Mouse (Mus musculus): ENCODE measurements around the gene Slfn14. TPM values are rescaled to one million over a fixed set of nuclear protein-coding genes. Genes with fewer than 3 reads are reported as not detected.
"Not testable (repeated sequence)": the region's sequence is repeated elsewhere in the genome, so short reads cannot be mapped to it uniquely, and the experiment has no call there.

Slfn14 gene
- 1.4 and 1.7 TPM in 2 replicates for polyA plus RNA-seq (2015; fragmentation: Nextera tagmentation; extraction: Ambion mirVana)

DNA sequence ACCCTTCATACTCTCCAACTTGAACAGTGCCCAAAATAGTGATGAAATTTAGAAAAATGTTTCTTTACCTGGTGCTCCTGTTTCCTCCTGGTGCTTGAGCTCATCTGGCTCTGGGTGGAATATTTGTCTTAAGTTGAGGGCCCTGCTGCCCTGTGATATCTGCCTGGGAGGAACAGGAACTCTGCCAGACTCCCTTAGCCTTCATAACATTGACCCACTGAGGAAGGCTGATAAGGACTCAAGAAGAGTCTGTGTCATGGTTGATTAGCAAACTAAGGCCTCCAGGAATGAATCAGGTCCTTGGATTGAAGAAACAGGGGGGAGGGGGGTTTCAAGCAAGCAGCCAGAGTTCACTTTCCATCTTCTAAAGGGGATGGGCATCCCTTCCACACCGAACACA is at the start of gene Slfn14:
Gene Slfn14 (minus strand): TSS at position 161 of the 400 bp plus-strand sequence.
- 60% methylated on average over 1 of the region's 1 CpGs for WGBS
- H3K9ac ChIP-seq (ENCODE audit: low read length) = no peak within 1 kb of the TSS
- H3K4me1 ChIP-seq (ENCODE audit: control insufficient read depth, insufficient read depth, low read length) = peaks cover 3% of the 10 kb centered on the region; the same call in 1 of the 2 replicates
- no peaks in the 10 kb centered on the region for H3K36me3 ChIP-seq (ENCODE audit: control insufficient read depth, insufficient read depth, low read length)
- H3K27ac ChIP-seq (ENCODE audit: low read length) = no peak within 1 kb of the TSS
- H3K4me2 ChIP-seq (ENCODE audit: low read depth, low read length) = no peak within 1 kb of the TSS
- no peak for ATAC-seq (ENCODE audit: insufficient read depth, low FRiP score)
- no peaks in the 10 kb centered on the region for H3K9me3 ChIP-seq (replicated peaks; ENCODE audit: control insufficient read depth, low read length)
- no peaks in the 10 kb centered on the region for H3K27me3 ChIP-seq (ENCODE audit: control insufficient read depth, insufficient read depth, low read length)
- H3K4me3 ChIP-seq (replicated peaks; ENCODE audit: low read length) = no peak within 1 kb of the TSS

DNA sequence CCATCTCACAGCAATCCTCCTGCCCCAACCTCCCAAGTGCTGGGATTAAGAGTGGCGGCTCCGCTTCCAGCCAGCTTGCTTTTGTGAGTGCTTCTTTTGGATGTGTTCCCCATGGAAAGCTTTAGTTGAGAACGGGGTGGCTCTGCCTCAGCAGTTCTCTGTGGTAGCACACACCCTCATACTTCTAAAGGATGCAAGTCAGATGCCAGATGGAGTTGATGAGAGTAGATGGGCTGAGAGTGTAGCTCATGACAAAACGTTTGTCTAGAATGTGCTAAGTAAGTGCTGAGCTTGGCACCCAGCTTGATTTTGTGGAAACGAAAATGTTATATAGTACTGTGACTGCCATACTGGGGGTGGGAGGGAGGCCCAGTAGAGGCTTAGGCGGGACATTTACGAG is 49.3 kb upstream of the Slfn14 start:
- H3K27me3 ChIP-seq (ENCODE audit: control insufficient read depth, insufficient read depth, low read length) = no peaks in the 10 kb centered on the region
- no peak overlapping the region for H3K4me2 ChIP-seq (ENCODE audit: low read depth, low read length)
- no peak for ATAC-seq (ENCODE audit: insufficient read depth, low FRiP score)
- H3K4me1 ChIP-seq (ENCODE audit: control insufficient read depth, insufficient read depth, low read length) = no peaks in the 10 kb centered on the region
- no peak overlapping the region for H3K27ac ChIP-seq (ENCODE audit: low read length)
- WGBS = 90% methylated on average over 7 of the region's 7 CpGs
- H3K9ac ChIP-seq (ENCODE audit: low read length) = no peak overlapping the region
- no peaks in the 10 kb centered on the region for H3K9me3 ChIP-seq (replicated peaks; ENCODE audit: control insufficient read depth, low read length)
- peaks cover 10% of the 10 kb centered on the region; the same call in 1 of the 2 replicates for H3K36me3 ChIP-seq (ENCODE audit: control insufficient read depth, insufficient read depth, low read length)
- H3K4me3 ChIP-seq (replicated peaks; ENCODE audit: low read length) = no peak overlapping the region

DNA sequence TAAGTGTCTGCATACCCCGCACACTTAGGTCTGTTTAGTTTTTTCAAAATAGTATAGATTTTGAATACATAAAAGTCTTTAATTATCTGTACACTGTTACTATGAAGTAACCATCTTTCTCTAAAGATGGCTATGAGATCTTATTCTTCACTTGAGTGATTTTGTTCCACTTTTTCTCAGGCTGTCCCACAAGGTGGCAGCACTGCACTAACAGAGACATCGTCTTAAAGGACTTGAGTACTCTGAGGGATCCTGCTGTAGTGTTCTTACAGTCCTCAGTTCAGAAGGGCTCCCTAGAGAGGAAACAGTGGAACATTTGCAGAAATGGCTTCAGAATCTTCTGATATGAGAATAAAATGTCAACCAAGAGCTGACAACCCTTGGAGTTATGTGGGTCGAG is 40.9 kb upstream of the Slfn14 start:
- Histone ChIP-seq H3K4me2 (ENCODE audit: low read depth, low read length) (no peak overlapping the region), H3K9ac (ENCODE audit: low read length) (no peak overlapping the region), H3K27me3 (ENCODE audit: control insufficient read depth, insufficient read depth, low read length) (no peaks in the 10 kb centered on the region), H3K9me3 (replicated peaks; ENCODE audit: control insufficient read depth, low read length) (no peaks in the 10 kb centered on the region), H3K4me3 (replicated peaks; ENCODE audit: low read length) (no peak overlapping the region), H3K27ac (ENCODE audit: low read length) (no peak overlapping the region), H3K4me1 (ENCODE audit: control insufficient read depth, insufficient read depth, low read length) (no peaks in the 10 kb centered on the region), H3K36me3 (ENCODE audit: control insufficient read depth, insufficient read depth, low read length) (peaks cover 8% of the 10 kb centered on the region; the same call in 1 of the 2 replicates)
- no peak for ATAC-seq (ENCODE audit: insufficient read depth, low FRiP score)
- WGBS = 57% methylated on average over 3 of the region's 3 CpGs

DNA sequence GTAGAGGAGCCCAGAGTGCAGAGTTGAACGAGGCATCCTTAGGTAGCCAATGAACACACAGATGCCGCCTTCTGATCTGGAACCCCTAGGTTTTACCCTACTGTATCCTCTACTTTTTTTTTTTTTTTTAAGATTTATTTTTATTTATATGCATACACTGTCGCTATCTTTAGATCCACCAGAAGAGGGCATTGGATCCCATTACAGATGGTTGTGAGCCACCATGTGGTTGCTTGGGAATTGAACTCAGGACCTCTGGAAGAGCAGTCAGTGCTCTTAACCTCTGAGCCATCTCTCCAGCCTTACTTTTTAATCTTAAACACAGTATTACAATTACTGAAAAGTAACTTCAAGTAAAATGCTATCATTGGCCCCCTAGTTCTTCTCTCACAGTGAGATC is 40.2 kb upstream of the Slfn14 start:
- H3K27me3 ChIP-seq (ENCODE audit: control insufficient read depth, insufficient read depth, low read length); H3K9ac ChIP-seq (ENCODE audit: low read length); H3K4me2 ChIP-seq (ENCODE audit: low read depth, low read length); H3K27ac ChIP-seq (ENCODE audit: low read length); H3K9me3 ChIP-seq (replicated peaks; ENCODE audit: control insufficient read depth, low read length); H3K4me3 ChIP-seq (replicated peaks; ENCODE audit: low read length); H3K4me1 ChIP-seq (ENCODE audit: control insufficient read depth, insufficient read depth, low read length); ATAC-seq (ENCODE audit: insufficient read depth, low FRiP score): not testable (repeated sequence)
- WGBS = 86% methylated on average over 3 of the region's 3 CpGs
- peaks cover 13% of the 10 kb centered on the region for H3K36me3 ChIP-seq (ENCODE audit: control insufficient read depth, insufficient read depth, low read length)

DNA sequence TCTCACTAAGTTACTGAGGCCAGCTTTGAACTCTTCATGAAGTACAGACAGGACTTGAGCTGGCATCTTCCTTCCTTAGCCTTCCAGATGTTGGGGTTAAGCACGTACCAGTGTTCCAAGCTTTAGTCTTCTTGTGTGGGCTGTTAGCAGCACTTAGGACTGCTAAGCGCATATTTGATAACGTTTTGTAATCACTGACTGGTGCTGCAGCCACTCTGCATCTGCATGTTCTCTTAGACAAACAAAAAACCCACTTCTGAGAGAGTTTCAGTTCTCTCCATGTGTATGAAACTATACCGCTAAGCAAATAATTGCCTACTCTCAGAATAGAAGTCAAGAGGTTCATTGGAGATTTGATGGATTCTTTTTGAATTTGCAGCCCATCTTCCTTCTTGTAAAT is 32.5 kb upstream of the Slfn14 start:
- H3K36me3 ChIP-seq (ENCODE audit: control insufficient read depth, insufficient read depth, low read length) = peaks cover 14% of the 10 kb centered on the region
- H3K4me1 ChIP-seq (ENCODE audit: control insufficient read depth, insufficient read depth, low read length) = no peaks in the 10 kb centered on the region
- H3K4me3 ChIP-seq (replicated peaks; ENCODE audit: low read length) = no peak overlapping the region
- 68% methylated on average over 4 of the region's 4 CpGs for WGBS
- no peak overlapping the region for H3K4me2 ChIP-seq (ENCODE audit: low read depth, low read length)
- H3K9ac ChIP-seq (ENCODE audit: low read length) = no peak overlapping the region
- H3K27ac ChIP-seq (ENCODE audit: low read length) = no peak overlapping the region
- H3K27me3 ChIP-seq (ENCODE audit: control insufficient read depth, insufficient read depth, low read length) = no peaks in the 10 kb centered on the region
- no peaks in the 10 kb centered on the region for H3K9me3 ChIP-seq (replicated peaks; ENCODE audit: control insufficient read depth, low read length)
- ATAC-seq (ENCODE audit: insufficient read depth, low FRiP score) = no peak

DNA sequence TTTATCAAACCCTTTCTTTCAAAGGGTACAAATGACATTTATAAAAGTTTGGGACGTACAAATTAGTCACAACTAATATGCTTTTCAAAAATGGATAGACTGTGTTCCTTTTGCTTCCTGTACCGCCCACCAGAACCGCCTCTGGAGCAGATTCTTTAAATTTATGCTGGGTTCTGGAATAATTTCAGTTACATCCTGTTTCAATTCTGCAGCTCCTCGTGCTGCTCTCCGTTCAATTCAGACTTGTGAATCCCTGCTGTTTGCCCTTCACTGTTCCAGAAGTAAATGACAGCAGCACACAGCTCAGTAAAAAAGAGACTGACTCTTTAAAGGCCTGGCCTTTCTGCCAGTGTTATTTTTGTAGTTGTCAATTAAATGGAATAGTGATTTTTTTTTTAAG is 25.9 kb upstream of the Slfn14 start:
- Histone ChIP-seq H3K9ac (ENCODE audit: low read length) (no peak overlapping the region), H3K9me3 (replicated peaks; ENCODE audit: control insufficient read depth, low read length) (no peaks in the 10 kb centered on the region), H3K4me1 (ENCODE audit: control insufficient read depth, insufficient read depth, low read length) (no peaks in the 10 kb centered on the region), H3K36me3 (ENCODE audit: control insufficient read depth, insufficient read depth, low read length) (peaks cover 5% of the 10 kb centered on the region; the same call in 1 of the 2 replicates), H3K4me3 (replicated peaks; ENCODE audit: low read length) (no peak overlapping the region), H3K4me2 (ENCODE audit: low read depth, low read length) (no peak overlapping the region), H3K27ac (ENCODE audit: low read length) (no peak overlapping the region), H3K27me3 (ENCODE audit: control insufficient read depth, insufficient read depth, low read length) (no peaks in the 10 kb centered on the region)
- no peak for ATAC-seq (ENCODE audit: insufficient read depth, low FRiP score)
- 79% methylated on average over 5 of the region's 5 CpGs for WGBS

DNA sequence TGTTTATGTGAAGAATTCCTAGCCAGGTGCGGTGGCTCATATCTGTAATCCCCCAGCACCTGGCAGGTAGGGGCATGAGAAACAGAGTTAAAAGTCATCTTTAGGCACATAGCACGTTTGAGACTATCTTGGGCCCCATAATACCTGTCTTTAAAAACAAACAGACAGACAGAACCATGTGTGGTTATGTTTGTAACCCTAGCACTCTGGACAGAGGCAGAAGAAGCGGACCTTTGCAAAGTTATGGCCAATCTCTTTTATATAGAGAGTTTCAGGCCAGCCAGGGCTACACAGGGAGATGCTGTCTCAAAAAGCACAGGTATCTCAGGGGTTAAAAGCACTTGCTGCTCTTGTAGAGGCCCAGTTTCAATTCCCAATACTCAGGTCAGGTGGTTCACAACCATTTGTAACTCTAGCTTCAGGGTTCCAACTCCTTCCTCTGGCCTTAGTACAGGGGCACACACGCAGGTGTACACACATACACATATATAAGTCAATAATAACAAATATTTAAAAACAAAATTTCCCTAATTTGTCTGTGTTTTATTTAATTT is 20.3 kb upstream of the Slfn14 start:
- Histone ChIP-seq H3K4me2 (ENCODE audit: low read depth, low read length) (no peak overlapping the region), H3K36me3 (ENCODE audit: control insufficient read depth, insufficient read depth, low read length) (no peaks in the 10 kb centered on the region), H3K9me3 (replicated peaks; ENCODE audit: control insufficient read depth, low read length) (no peaks in the 10 kb centered on the region), H3K9ac (ENCODE audit: low read length) (no peak overlapping the region), H3K4me3 (replicated peaks; ENCODE audit: low read length) (no peak overlapping the region), H3K27me3 (ENCODE audit: control insufficient read depth, insufficient read depth, low read length) (no peaks in the 10 kb centered on the region), H3K27ac (ENCODE audit: low read length) (no peak overlapping the region), H3K4me1 (ENCODE audit: control insufficient read depth, insufficient read depth, low read length) (peaks cover 6% of the 10 kb centered on the region)
- WGBS = 77% methylated on average over 4 of the region's 4 CpGs
- ATAC-seq (ENCODE audit: insufficient read depth, low FRiP score) = no peak

DNA sequence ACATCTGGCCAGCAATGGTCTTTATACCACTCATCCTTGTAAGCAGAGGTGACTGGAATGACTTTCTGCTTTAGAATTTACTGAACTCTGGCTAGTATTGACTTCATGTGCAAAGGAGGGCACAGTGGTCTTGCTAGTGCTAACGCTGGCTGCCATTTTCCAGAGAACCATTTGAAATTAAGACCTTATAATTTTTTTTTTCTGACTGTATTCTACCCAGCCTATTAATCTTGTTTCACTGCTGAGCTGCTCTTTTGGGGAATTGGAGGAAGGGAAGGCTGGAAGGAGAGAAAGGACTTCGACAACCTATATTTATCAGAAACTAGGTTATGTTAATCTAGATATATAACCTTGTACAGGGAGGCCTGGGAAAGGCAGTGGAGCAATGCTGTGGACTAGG is 18.0 kb upstream of the Slfn14 start:
- 77% methylated on average over 2 of the region's 2 CpGs for WGBS
- H3K4me1 ChIP-seq (ENCODE audit: control insufficient read depth, insufficient read depth, low read length) = peaks cover 6% of the 10 kb centered on the region
- ATAC-seq (ENCODE audit: insufficient read depth, low FRiP score) = no peak
- no peaks in the 10 kb centered on the region for H3K27me3 ChIP-seq (ENCODE audit: control insufficient read depth, insufficient read depth, low read length)
- H3K4me2 ChIP-seq (ENCODE audit: low read depth, low read length) = 0 out of 2 replicates have a peak overlapping the region, but pooled peaks have one; percentile 80
- no peak overlapping the region for H3K9ac ChIP-seq (ENCODE audit: low read length)
- H3K9me3 ChIP-seq (replicated peaks; ENCODE audit: control insufficient read depth, low read length) = no peaks in the 10 kb centered on the region
- H3K36me3 ChIP-seq (ENCODE audit: control insufficient read depth, insufficient read depth, low read length) = no peaks in the 10 kb centered on the region
- no peak overlapping the region for H3K27ac ChIP-seq (ENCODE audit: low read length)
- H3K4me3 ChIP-seq (replicated peaks; ENCODE audit: low read length) = no peak overlapping the region

DNA sequence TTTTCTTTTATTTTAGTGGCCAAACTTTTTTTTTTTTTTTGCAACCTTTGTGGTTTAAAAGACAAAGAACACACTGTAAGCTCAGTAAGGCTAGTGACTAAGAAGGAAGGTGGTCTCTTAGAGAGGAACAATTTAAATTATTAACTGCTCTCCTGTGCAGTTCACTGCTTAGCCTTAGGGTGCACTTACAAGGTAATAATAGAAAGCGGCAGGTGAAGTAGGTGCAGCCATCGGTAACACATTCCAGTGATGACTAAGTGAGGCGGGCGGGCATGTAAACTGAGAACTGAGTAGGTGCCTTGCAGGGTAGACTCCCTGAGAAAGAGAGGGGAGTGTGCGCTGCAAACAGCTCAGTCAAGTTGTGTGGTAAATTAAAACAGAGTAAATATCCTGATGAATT is 17.2 kb upstream of the Slfn14 start:
- ATAC-seq (ENCODE audit: insufficient read depth, low FRiP score) = peak; percentile 54; the same call in 1 of the 2 replicates
- H3K27ac ChIP-seq (ENCODE audit: low read length) = no peak overlapping the region
- 42% methylated on average over 5 of the region's 5 CpGs for WGBS

More for the DNA sequence above, 17.2 kb upstream of the Slfn14 start:
- H3K4me2 ChIP-seq (ENCODE audit: low read depth, low read length) = peak overlapping the region; percentile 80
- H3K4me1 ChIP-seq (ENCODE audit: control insufficient read depth, insufficient read depth, low read length) = peaks cover 6% of the 10 kb centered on the region
- 0 out of 2 replicates have a peak overlapping the region, but pooled peaks have one; percentile 50 for H3K9ac ChIP-seq (ENCODE audit: low read length)
- H3K36me3 ChIP-seq (ENCODE audit: control insufficient read depth, insufficient read depth, low read length) = no peaks in the 10 kb centered on the region
- H3K4me3 ChIP-seq (replicated peaks; ENCODE audit: low read length) = peak overlapping the region; percentile 74
- H3K27me3 ChIP-seq (ENCODE audit: control insufficient read depth, insufficient read depth, low read length) = no peaks in the 10 kb centered on the region
- H3K9me3 ChIP-seq (replicated peaks; ENCODE audit: control insufficient read depth, low read length) = no peaks in the 10 kb centered on the region
